Mouse (Mus musculus) spleen, adult 2 months (tissue): ENCODE measurements around the gene Abhd5.

Experiments used
- CTCF ChIP-seq: fragments of 200-500 bp; IDR thresholded peaks from 2 replicates; pipeline ENCODE4 v1.5.1; 2011; ENCODE audit warnings: mild to moderate bottlenecking, inconsistent platforms; ENCODE audit not compliant: insufficient read depth, insufficient read length, insufficient replicate concordance; ENCODE audit errors: extremely low read depth
- POLR2A ChIP-seq: fragments of 200-500 bp; IDR thresholded peaks from 2 replicates; pipeline ENCODE4 v1.6.1; 2011; ENCODE audit warnings: low read depth, low read length, inconsistent platforms

DNA sequence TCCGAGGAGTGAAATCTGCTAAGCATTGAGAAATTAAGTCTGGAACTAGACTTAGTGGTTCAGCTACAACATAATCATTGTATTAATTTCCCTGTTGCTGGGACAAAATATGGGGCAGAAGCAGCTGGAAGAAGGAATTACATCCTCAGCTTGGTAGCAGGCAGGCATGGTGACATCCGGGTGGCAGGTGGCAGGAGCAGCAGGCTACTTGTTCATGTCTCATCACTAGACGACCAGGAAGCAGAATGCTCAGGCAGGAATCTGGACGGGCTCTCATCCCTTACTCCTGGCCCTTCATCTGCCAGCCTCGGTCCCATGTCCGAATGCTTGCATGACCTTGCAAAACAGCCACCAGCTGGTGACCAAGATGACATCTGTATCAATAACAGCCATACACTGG, 30.6 kb downstream of the Abhd5 start:
- TF ChIP-seq CTCF = no peak
- no peak for TF ChIP-seq POLR2A
